Mouse (Mus musculus) C2C12 (cell line): Measurements from ENCODE around the gene Iqsec1. TPM values are rescaled to one million over a fixed set of nuclear protein-coding genes. Genes with fewer than 3 reads are reported as not detected.

ENCODE experiments used
- H3K27me3 ChIP-seq: one replicate; pipeline ENCODE4 v1.6.1; 2011; ENCODE audit not compliant: control insufficient read depth, insufficient read depth, insufficient read length
- H3K36me3 ChIP-seq: one replicate; pipeline ENCODE4 v1.6.1; 2011; ENCODE audit not compliant: control insufficient read depth, insufficient read depth
- H3K4me3 ChIP-seq: one replicate; pipeline ENCODE4 v1.5.1; 2011; ENCODE audit warnings: mild to moderate bottlenecking, control low read depth; ENCODE audit not compliant: poor library complexity, insufficient read depth, severe bottlenecking
- H3K79me2 ChIP-seq: one replicate; pipeline ENCODE4 v1.6.1; 2011; ENCODE audit not compliant: control insufficient read depth, insufficient read depth
- H3K79me3 ChIP-seq: one replicate; pipeline ENCODE4 v1.6.1; 2011; ENCODE audit warnings: low read depth, control low read depth
- H3ac ChIP-seq: one replicate; pipeline ENCODE3; 2011; ENCODE audit warnings: low read depth; ENCODE audit not compliant: control insufficient read depth, insufficient read length
- CEBPB ChIP-seq: IDR thresholded peaks from one replicate; pipeline ENCODE4 v1.6.1; 2011; ENCODE audit warnings: low read depth, mild to moderate bottlenecking, control low read depth, moderate library complexity
- CTCF ChIP-seq: IDR thresholded peaks from one replicate; pipeline ENCODE4 v1.5.1; 2011; ENCODE audit not compliant: control insufficient read depth, insufficient read depth, insufficient read length
- FOSL1 ChIP-seq: IDR thresholded peaks from one replicate; pipeline ENCODE4 v1.8.0; 2011; ENCODE audit warnings: mild to moderate bottlenecking, low read length; ENCODE audit not compliant: poor library complexity, insufficient read depth, severe bottlenecking
- MAX ChIP-seq: IDR thresholded peaks from one replicate; pipeline ENCODE4 v1.6.1; 2011; ENCODE audit warnings: mild to moderate bottlenecking, control low read depth
- MYOD1 ChIP-seq: IDR thresholded peaks from one replicate; pipeline ENCODE4 v1.6.1; 2011; ENCODE audit warnings: low read depth; ENCODE audit not compliant: control insufficient read depth, insufficient read length
- MYOG ChIP-seq: IDR thresholded peaks from one replicate; pipeline ENCODE4 v1.6.1; 2011; ENCODE audit not compliant: control insufficient read depth, insufficient read length; ENCODE audit errors: extremely low read depth
- USF1 ChIP-seq: IDR thresholded peaks from one replicate; pipeline ENCODE4 v1.6.1; 2011; ENCODE audit warnings: low read depth, mild to moderate bottlenecking, control low read depth, moderate library complexity
- polyA plus RNA-seq: library from polyadenylated mRNA; unstranded; fragments of >200 nt; fragmentation: generic; extraction: Trizol; gene quantifications from one replicate; pipeline ENCODE4 v1.2.1, GENCODE M21; 2012; ENCODE audit warnings: missing spikeins

Gene Iqsec1
- polyA plus RNA-seq, 1 experiment, result 20.6 TPM

DNA sequence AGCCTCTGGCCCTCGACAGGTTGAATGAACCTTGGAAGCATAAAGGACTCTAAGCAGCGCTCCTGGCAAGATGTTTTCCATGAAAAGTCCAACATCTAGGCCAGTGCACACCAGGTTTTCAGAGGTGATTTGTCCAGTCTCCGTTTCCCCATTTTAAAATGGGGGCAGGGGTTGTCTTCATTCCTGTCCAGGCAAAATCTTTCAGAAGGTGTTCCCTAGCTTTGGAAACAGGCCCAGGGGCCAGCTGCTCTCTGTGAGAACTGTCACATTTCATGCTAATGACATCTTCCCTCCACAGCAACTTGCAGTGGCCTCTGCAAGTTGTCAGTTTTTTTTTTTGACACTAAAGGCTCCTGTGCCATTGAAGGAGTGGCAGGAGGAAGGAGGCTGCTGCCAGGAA, 180.4 kb downstream of the Iqsec1 start:
- Histone ChIP-seq H3K27me3 (peaks cover 20% of the 10 kb centered on the region), H3K79me3 (no peaks in the 10 kb centered on the region), H3K4me3 (no peak overlapping the region), H3ac (no peak overlapping the region), H3K36me3 (no peaks in the 10 kb centered on the region), H3K79me2 (no peaks in the 10 kb centered on the region)
- TF ChIP-seq CEBPB, result no peak
- TF ChIP-seq MYOG, result no peak
- no peak for TF ChIP-seq MYOD1
- TF ChIP-seq FOSL1, result no peak
- TF ChIP-seq CTCF, result no peak
- no peak for TF ChIP-seq MAX
- no peak for TF ChIP-seq USF1

DNA sequence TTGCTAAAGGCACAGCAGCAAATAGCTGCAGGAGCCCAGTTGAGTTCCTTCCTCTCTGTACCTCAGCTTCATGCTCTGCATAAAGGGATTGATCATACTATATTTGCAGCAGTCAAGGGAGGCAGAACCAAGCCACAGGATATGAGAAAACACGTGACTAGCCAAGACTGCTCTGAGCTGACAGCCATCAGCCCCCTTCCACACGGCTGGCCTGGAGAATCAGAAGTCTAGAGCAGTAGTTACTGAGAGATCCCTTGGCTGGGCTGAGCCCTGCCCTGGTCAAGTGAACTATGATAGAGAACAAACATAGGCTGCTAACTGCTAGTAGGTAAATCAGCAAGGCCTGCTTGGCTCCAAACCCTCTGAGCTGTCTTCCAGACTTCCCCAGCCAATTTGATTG, 180.9 kb downstream of the Iqsec1 start:
- no peaks in the 10 kb centered on the region for H3K79me2 ChIP-seq
- H3K36me3 ChIP-seq, result no peaks in the 10 kb centered on the region
- TF ChIP-seq MYOG, result no peak
- no peak for TF ChIP-seq MYOD1
- TF ChIP-seq CTCF, result no peak
- TF ChIP-seq MAX, result no peak
- no peak for TF ChIP-seq CEBPB
- no peak for TF ChIP-seq USF1
- TF ChIP-seq FOSL1, result no peak
- peaks cover 16% of the 10 kb centered on the region for H3K27me3 ChIP-seq
- H3ac ChIP-seq, result no peak overlapping the region
- H3K79me3 ChIP-seq, result no peaks in the 10 kb centered on the region
- H3K4me3 ChIP-seq, result no peak overlapping the region

DNA sequence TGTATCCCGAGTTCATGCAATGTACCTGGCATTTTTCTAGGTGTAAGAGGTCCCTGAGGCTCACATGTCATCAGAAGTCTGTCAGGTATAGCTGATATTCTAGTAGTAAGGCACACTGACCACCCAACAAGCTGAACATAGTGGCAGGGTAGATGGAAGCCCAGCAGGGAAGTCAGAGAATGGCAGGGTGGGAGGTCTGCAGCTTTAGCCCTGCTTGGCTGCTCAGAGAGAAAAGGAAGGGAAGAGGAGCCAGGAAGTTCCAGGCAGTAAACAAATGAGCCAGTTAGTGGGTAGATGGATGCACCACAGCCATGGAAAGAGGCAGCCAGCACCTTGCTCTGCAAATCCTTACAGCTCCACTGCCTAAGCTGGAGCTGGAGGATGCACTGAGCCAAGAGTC, 181.7 kb downstream of the Iqsec1 start:
- Histone ChIP-seq H3K36me3 (no peaks in the 10 kb centered on the region), H3K27me3 (peaks cover 11% of the 10 kb centered on the region), H3K4me3 (no peak overlapping the region), H3ac (no peak overlapping the region), H3K79me2 (no peaks in the 10 kb centered on the region), H3K79me3 (no peaks in the 10 kb centered on the region)
- TF ChIP-seq MAX, result no peak
- no peak for TF ChIP-seq CEBPB
- TF ChIP-seq MYOG, result no peak
- no peak for TF ChIP-seq CTCF
- TF ChIP-seq MYOD1, result no peak
- no peak for TF ChIP-seq USF1
- TF ChIP-seq FOSL1, result no peak

DNA sequence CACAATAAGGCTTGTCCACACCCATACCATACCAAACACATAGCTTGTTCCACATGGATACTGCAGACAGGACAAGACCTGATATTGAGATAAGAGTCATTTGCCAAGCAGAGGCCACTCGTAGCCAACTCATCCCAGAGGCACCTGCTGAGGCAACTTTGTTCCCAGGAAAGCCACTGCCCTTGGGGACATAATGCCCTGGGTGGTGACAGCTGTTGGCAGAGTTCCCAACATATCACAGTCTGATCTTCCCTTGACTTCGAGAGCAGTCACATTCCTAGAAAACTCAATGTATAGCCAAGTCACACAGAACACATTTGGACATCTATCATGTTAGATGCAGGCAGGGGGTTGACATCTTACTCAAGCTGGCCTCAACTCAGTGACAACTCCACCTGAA, 183.4 kb downstream of the Iqsec1 start:
- no peaks in the 10 kb centered on the region for H3K79me3 ChIP-seq
- H3K79me2 ChIP-seq, result no peaks in the 10 kb centered on the region
- TF ChIP-seq MAX (no peak), MYOD1 (no peak), CEBPB (no peak)
- peaks cover 10% of the 10 kb centered on the region for H3K27me3 ChIP-seq
- no peak overlapping the region for H3ac ChIP-seq
- no peak overlapping the region for H3K4me3 ChIP-seq
- no peaks in the 10 kb centered on the region for H3K36me3 ChIP-seq

DNA sequence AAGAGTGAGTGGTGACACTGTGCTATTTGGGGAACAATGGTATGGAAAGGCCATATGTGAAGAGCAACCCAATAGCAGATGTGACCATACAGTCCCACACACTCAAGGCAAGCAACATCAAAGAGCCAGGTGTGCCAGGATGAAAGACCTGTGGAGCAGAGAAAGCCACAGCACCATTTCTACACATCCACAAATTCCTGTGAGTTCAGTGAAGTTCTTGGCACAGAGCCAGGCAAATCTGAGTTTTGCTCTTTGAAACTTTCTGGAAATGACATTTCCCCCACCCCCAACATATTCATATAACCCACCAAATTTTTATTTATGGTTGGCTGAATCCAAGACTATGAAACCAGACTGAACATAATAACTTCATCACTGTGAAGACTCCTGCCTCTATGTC, 183.8 kb downstream of the Iqsec1 start:
- H3K36me3 ChIP-seq, result no peaks in the 10 kb centered on the region
- no peak overlapping the region for H3K4me3 ChIP-seq
- no peak overlapping the region for H3ac ChIP-seq
- peaks cover 10% of the 10 kb centered on the region for H3K27me3 ChIP-seq
- H3K79me3 ChIP-seq, result no peaks in the 10 kb centered on the region
- TF ChIP-seq MYOD1 (no peak), FOSL1 (no peak), CEBPB (no peak), MYOG (no peak), USF1 (no peak), CTCF (no peak), MAX (no peak)
- no peaks in the 10 kb centered on the region for H3K79me2 ChIP-seq

DNA sequence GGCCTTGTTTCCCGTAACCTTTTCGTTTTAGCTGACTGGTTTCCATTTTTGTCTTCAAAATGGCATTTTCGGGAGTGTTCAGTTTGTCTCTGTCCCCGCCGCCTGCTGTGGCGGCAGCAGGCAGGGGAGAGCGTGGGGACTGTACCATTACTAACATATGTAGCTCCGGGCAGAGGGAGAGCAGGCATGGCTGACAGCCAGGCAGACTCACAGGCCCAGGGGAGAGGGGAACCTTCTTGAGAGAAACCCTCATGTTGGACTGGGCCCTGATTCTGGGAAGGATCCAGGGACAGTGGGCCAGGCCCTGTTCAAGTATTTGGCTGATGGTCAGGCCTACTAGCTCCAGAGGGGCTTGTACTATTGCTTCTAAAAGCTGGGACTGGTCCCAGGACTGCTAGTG, 185.9 kb downstream of the Iqsec1 start:
- Histone ChIP-seq H3K79me3 (no peaks in the 10 kb centered on the region), H3K36me3 (no peaks in the 10 kb centered on the region), H3ac (no peak overlapping the region), H3K27me3 (peaks cover 4% of the 10 kb centered on the region), H3K4me3 (no peak overlapping the region), H3K79me2 (no peaks in the 10 kb centered on the region)
- TF ChIP-seq CEBPB (no peak), MAX (no peak), FOSL1 (no peak), USF1 (no peak), MYOD1 (no peak), CTCF (no peak), MYOG (no peak)
